Mouse (Mus musculus): Measurements from ENCODE around the gene Fsip1.

Gene Fsip1

GRCm38 (mm10) chr2:118248966-118249365 is 7.8 kb downstream of the Fsip1 start:
- DNase-seq = no peak

GRCm38 (mm10) chr2:118248016-118248415 is 8.8 kb downstream of the Fsip1 start:
- DNase-seq = peak; percentile 77

GRCm38 (mm10) chr2:118245914-118246313 is 10.9 kb downstream of the Fsip1 start:
- peak; percentile 33 for DNase-seq

- no peak for DNase-seq
These were observed 20.6 kb downstream of the Fsip1 start for GRCm38 (mm10) chr2:118236196-118236595.

- no peak for DNase-seq
These were observed 21.2 kb downstream of the Fsip1 start for GRCm38 (mm10) chr2:118235614-118236013.

GRCm38 (mm10) chr2:118230544-118230943 is 26.2 kb downstream of the Fsip1 start:
- no peak for DNase-seq

GRCm38 (mm10) chr2:118228486-118229079 is 28.2 kb downstream of the Fsip1 start:
- DNase-seq = no peak

GRCm38 (mm10) chr2:118225316-118226041 is 31.3 kb downstream of the Fsip1 start:
- no peak for DNase-seq

- no peak for DNase-seq
These were observed 38.7 kb downstream of the Fsip1 start for GRCm38 (mm10) chr2:118217993-118218595.

GRCm38 (mm10) chr2:118209712-118210111 is 47.1 kb downstream of the Fsip1 start:
- no peak for DNase-seq

GRCm38 (mm10) chr2:118208651-118209050 is 48.1 kb downstream of the Fsip1 start:
- DNase-seq = no peak

- DNase-seq = no peak
These were observed 50.7 kb downstream of the Fsip1 start for GRCm38 (mm10) chr2:118205991-118206585.

GRCm38 (mm10) chr2:118204646-118205045 is 52.1 kb downstream of the Fsip1 start:
- no peak for DNase-seq

GRCm38 (mm10) chr2:118203739-118204461 is 52.9 kb downstream of the Fsip1 start:
- peak; percentile 55 for DNase-seq

GRCm38 (mm10) chr2:118202934-118203333 is 53.8 kb downstream of the Fsip1 start:
- no peak for DNase-seq

- peak; percentile 26 for DNase-seq
These were observed 54.8 kb downstream of the Fsip1 start for GRCm38 (mm10) chr2:118201983-118202382.

GRCm38 (mm10) chr2:118199867-118200266 is 56.9 kb downstream of the Fsip1 start:
- peak; percentile 71 for DNase-seq

- DNase-seq = no peak
These were observed 59.8 kb downstream of the Fsip1 start for GRCm38 (mm10) chr2:118196966-118197365.

- DNase-seq = peak; percentile 53
These were observed 74.6 kb downstream of the Fsip1 start for GRCm38 (mm10) chr2:118182136-118182535.

GRCm38 (mm10) chr2:118179873-118180585 is 76.7 kb downstream of the Fsip1 start:
- no peak for DNase-seq

GRCm38 (mm10) chr2:118179472-118179871 is 77.3 kb downstream of the Fsip1 start:
- peak; percentile 48 for DNase-seq

Data from kidney, adult 11 months (tissue).